Mouse (Mus musculus) adrenal gland, adult (tissue): Measurements from ENCODE around the gene Hyal3.
"Not testable (repeated sequence)": the region's sequence is repeated elsewhere in the genome, so short reads cannot be mapped to it uniquely, and the experiment has no call there.

Source experiments
- DNase-seq, 2 experiments: peaks; one replicate each; pipeline ENCODE4 v3.0.0; 2022 to 2023; ENCODE audit warnings: low spot score in 1 of 2; ENCODE audit not compliant: inconsistent age in 2 of 2

The Hyal3 gene

DNA sequence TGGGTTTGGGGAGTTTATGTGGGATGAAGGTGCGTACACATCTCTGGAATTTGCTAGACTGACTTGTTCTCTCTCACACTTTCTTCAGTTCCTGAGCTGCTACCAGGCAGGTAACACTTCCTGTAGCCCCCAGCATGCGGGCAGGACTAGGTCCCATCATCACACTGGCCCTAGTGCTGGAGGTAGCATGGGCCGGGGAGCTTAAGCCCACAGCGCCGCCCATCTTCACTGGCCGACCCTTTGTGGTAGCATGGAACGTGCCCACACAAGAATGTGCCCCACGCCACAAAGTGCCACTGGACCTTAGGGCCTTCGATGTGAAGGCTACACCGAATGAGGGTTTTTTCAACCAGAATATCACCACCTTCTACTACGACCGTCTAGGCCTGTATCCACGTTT is 10.6 kb upstream of the Hyal3 start:
- no peak for DNase-seq

DNA sequence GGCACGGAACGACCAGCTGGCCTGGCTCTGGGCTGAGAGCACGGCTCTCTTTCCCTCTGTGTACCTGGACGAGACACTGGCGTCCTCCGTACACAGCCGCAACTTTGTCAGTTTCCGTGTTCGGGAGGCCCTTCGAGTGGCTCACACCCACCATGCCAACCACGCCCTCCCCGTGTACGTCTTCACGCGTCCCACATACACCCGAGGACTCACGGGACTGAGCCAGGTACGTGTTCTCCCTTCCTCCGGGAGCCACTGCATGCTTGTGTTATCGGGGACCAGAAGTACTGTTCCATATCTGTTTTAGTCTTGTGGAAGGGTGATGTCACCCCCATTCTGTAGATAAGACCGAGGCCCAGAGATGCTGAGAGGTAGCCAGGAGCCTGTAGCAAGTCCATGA is 9.8 kb upstream of the Hyal3 start:
- no peak for DNase-seq

DNA sequence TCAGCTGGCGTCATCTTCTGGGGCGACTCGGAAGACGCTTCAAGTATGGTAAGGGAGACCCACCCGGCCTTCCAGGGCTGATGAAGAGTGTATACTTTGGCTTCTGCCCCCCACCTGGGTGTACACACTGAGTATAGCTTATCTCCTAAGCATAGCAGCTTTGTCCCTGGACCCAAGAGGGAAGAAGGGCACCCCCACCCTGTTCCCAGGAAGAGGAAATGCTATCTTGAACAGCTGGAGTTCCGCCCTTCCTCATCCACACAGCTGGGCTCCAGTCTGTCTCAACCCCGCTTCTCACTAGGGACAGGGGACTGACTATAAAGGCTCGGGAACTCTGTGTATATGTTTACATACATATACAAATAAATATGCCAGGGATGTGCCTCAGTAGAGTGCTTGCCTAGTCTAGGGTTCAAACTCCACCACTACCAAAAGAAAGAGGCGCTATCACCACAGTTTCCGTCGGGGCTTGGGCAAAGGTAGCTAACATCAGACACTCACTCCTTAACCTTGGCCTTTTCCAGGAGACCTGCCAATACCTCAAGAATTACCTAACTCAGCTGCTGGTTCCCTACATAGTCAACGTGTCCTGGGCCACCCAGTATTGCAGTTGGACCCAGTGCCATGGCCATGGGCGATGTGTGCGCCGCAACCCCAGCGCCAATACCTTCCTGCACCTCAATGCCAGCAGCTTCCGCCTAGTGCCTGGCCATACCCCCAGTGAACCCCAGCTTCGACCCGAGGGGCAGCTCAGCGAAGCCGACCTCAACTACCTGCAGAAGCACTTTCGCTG is 8.9 kb upstream of the Hyal3 start:
- DNase-seq = peak in 1 of 2 experiments; percentile 27

DNA sequence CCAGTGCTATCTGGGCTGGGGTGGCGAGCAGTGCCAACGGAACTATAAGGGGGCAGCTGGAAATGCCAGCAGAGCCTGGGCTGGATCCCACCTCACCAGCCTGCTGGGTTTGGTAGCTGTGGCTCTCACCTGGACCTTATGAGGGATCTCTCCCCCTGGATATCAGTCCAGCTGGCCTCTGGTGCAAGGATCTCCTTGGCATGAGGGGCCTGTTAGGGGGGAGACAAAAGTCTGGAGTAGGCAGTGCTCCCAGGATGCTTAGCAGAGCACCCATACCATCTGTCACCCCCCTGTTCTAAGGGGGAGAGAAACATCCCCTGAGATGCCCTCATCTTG is 8.3 kb upstream of the Hyal3 start:
- DNase-seq = no peak

DNA sequence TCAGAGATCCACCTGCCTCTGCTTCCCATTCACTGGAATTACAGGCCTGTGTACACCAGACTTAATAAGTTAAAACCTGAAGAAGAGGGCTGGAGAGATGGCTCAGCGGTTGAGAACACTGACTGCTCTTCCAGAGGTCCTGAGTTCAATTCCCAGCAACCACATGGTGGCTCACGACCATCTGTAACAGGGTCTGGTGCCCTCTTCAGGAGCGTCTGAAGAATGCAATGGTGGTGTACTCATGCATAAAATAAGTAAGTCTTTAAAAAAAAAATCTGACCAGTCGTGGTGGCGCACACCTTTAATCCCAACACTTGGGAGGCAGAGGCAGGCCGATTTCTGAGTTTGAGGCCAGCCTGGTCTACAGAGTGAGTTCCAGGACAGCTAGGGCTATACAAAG is 6.8 kb upstream of the Hyal3 start:
- not testable (repeated sequence) for DNase-seq

DNA sequence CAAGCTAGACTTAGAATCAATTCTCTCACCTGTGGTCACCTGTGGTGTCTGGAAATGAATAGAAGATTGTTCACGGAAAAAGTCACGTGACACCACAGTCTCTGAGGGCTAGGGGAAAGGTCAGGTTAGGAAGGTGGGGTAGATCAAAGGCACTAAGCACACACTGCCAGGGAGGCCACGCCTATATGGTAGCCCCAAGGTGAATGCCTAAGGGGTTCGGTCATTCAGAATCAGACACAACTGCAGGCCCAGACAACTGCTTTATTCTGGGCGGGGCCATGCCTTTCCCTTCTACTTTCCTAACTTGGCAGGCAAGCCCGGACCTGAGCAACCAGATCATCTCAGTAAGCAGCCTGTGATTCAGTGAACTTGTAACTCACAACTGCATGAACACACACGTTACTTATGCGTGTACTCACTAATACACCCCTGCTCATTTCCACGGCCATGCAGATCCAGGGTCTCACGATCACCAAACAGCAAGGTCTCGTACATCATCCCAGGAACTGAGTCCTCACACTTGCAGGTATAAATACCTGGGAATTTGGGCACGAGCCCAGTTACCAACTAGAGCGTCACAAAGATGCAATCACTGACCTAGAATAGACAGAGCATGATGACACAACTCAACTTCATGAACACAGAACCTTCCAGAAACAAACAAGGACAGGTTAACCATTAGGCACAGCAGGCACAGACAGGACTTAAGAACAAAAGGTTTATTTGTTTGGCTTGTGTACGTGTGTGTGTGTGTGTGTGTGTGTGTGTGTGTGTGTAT is 4.8 kb upstream of the Hyal3 start:
- no peak for DNase-seq

DNA sequence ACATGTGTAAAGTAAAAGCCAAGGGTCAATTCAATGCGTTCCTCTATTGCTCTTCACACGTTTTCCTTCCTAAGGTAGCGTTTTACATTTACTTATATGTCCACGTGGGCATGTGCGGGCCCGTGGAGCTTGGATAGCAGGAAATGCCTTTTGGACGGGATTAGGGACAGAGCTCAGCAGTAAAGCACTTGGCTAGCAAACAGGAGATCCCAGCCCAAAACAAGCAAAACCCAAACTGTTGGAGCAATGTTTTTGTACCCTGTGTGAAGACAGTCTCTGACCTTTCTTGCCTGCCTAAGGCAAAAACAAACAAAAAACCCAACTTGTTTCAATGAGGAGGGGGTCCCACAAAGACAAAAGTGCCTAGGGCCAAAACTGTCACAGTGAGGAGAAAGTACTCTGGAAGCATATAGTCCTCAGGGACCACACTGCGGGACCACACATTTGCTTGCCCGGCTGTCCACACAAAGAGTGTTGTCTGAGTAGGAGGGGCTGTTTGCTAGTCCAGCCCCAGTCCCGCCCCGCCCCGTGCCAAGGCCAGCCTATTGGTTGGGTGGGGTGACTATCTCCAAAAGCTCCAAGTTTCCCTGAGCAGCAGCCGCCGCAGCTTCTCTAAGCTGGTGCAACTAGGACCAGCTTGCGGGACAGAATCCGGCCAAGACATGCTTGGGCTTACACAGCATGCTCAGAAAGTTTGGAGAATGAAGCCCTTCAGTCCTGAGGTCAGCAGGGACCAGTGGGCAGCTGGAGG is 4.1 kb upstream of the Hyal3 start, which contains the start of gene Hyal1:
Hyal1 (plus strand) TSS at position 571 of the 751 bp plus-strand sequence.
- peak; percentile 83 to 95 for DNase-seq

DNA sequence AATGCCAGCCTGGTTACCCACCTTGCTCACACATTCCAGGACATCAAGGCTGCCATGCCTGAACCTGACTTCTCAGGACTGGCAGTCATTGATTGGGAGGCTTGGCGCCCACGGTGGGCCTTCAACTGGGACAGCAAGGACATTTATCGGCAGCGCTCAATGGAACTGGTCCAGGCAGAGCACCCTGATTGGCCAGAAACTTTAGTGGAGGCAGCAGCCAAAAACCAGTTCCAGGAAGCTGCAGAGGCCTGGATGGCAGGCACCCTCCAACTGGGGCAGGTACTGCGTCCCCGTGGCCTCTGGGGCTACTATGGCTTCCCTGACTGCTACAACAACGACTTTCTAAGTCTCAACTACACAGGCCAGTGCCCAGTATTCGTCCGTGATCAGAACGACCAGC is 2.7 kb upstream of the Hyal3 start:
- DNase-seq = peak in 1 of 2 experiments; percentile 62

DNA sequence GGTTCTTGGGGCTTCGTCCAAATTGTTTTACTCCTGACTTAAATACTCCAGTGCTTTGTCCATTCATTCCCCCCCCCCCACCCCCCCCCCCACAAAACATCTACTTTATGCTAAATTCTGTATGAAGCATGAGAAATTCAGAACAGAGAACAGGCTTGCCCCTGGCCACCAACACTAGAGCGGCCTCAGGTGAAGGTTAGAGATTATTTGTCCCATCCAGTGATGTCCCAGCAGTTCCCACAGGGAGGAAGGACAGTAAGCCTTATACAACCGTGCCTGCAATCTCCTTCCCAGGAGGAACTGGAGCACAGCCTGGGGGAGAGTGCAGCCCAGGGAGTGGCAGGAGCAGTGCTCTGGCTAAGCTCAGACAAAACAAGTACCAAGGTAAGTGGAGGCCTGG is 2.0 kb upstream of the Hyal3 start, which contains the start of gene Naa80:
Naa80 (plus strand) TSS at position 301 of the 400 bp plus-strand sequence.
- DNase-seq = no peak

DNA sequence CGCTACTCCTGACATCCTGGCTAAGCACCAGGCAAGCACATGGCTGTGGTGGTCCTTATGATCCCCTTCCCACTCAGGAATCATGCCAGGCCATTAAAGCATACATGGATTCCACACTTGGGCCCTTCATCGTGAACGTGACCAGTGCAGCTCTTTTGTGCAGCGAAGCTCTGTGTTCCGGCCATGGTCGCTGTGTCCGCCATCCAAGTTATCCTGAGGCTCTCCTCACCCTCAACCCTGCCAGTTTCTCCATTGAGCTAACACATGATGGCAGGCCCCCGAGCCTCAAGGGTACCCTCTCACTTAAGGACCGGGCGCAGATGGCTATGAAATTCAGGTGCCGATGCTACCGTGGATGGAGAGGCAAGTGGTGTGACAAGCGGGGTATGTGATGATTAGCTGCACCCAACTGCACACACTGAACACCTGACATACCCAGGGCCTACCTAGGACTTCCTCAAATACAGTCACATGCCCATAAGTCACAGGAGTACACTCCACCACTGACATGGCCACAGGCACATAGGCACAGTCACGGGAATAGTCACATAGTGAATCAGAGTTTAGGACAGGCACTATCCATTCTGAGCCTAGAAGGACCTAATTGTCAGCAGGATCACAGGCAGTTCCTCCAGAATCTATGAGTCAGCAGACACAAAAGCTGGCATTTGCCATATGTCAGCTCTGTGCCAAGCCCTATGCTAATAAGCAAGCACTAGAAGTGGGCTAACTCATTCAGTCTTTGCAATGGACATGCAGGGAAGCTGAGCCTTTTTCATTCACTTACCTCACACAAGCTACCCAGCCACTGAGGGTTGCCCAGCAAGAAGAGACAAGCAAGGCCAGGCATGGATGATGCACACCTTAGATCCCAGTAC is 1.4 kb upstream of the Hyal3 start:
- peak; percentile 54 to 78 for DNase-seq

DNA sequence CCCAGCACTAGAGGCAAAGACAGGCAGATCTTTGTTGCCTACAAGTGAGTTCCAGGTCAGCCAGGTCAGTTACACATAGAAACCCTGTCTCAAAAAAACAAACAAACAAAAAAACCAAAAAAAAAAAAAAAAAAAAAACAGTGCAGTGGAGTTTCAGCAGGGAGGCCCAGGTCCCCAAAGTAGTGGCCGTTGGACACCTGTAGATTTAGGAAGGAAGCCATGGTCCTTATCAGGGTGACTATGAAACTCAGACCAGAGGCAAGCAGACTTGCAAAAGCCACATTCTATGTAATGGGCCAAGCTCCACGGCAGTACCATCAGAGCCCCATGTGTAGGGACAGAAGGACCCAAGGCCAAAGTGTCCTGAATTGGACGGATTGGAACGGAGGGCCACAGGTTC is 966 bp downstream of the Hyal3 start:
- no peak for DNase-seq

DNA sequence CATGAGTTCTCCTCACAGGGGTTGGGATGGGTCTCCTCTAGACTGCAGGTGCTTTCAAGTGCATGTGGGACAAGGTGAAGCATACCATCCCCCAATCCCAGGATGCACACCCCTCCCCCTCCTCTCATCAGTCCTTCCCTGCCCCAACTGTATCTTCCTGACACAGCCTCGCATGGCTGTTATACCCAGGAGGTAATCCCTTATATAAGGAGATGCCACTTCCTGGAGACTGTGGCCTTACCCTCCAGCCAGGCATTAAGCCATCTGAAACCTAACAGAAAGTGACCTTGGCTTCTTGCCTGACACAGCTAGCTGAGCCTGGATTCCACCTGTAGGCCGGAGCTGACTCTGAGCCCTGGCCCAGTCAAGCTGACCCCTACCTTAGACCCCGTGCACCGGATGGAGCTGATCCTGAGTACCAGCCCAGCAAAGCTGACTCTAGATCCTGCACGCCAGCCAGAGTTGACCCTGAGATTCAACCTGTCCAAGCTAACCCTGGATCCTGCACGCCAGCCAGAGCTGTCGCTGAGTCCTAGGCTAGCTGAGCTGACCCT is 2.0 kb downstream of the Hyal3 start:
- DNase-seq = peak in 1 of 2 experiments; percentile 69

DNA sequence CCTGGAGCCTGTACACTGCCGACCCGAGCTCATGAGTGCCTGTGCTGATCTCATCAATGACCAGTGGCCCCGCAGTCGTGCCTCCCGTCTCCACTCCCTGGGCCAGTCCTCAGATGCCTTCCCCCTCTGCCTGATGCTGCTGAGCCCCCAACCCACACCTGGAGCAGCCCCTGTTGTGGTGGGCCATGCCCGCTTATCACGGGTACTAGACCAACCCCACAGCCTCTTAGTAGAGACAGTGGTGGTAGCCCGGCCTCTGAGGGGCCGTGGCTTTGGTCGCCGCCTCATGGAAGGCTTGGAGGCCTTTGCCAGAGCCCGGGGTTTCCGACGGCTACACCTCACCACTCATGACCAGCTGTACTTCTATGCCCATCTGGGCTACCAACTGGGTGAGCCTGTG is 2.6 kb downstream of the Hyal3 start:
- DNase-seq = peak in 1 of 2 experiments; percentile 54

DNA sequence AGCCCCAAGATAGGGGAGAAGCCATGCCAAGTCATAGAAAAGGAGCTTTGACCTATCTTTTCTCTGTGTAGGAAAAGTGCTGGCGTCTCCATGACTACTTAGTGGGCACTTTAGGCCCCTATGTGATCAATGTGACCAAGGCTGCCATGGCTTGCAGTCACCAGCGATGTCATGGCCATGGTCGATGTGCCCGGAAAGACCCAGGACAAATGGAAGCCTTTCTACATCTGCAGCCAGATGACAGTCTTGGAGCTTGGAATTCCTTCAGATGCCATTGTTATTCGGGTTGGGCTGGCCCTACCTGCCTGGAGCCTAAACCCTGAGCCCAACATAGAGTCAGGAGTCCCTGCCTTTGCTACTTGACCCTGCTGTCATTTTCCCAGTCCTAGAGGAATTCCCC is 5.9 kb downstream of the Hyal3 start:
- DNase-seq = no peak

DNA sequence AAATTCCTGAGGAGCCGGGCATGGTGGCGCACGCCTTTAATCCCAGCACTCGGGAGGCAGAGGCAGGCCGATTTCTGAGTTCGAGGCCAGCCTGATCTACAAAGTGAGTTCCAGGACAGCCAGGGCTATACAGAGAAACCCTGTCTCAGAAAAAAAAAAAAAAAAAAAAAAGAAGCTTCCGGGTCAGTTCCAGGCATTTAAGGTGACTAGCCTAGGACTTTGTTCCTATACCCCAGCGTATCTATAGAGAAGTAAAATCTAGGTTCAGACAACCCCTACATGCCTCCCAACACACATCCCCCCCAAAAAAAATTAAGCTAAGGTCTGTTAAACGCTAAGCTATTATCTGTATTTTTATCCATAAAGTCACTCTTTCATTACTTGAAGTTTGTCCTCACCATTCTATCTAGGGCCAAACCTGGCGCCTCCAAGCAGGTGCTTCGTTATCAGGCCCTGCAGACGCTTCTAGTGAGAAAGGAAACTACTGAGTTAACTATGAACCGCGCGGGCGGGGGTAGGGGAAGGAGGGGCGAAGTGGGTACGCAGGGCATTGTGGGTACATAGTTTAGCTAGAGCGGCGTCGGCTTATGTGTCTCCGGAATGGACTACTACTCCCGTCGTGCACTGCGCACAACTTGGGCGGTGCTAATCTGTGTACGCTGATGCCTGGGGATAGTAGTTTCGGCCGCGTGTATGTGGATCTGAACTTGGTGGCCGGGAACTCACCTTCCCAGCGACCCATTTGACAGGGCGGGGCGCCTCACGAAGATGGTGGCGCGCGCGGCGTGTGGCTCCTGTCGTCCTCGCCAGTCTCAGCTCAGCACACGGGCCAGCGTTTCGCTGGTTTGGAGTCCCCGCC is 6.6 kb downstream of the Hyal3 start, which contains the start of gene Ifrd2:
Ifrd2 (plus strand) TSS at position 669 of the 859 bp plus-strand sequence.
- DNase-seq = peak; percentile 97 to 98

DNA sequence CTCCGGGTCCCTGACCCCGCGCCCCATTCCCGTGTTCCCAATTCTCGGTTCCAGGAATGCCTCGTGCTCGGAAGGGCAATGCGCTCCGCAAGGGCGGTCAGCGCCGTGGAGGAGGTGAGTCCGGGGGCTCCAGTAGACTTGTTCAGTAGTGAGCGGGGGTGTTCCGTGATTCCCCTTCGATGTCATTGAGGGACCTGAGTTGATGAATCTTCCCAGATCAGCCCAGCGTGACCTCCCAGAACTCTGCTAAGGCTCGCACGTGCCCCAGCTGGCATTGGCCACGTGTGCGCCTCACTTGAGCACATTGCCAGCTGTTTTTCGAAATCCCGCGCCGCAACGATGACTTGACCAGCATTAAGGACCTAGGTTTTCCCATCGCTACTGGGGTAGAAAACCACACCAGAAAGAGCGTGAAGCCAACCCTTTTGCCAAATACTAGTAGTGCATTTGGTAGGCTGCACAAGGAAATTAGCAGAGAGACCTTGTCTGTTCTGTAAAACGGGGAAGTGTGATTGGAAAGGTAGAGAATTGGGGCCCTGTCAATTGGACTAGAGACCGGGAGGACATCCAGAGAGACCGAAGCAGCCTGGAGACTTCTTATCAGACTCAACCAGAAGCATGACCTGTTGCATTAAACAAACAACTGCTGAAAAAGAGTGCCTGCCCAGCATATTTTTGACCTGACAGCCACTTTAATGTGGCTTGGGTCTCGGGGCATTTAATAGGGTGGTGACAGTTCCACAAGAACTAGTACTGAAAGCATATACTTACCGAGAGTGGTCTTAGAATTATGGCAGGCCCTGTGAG is 7.4 kb downstream of the Hyal3 start:
- no peak for DNase-seq

DNA sequence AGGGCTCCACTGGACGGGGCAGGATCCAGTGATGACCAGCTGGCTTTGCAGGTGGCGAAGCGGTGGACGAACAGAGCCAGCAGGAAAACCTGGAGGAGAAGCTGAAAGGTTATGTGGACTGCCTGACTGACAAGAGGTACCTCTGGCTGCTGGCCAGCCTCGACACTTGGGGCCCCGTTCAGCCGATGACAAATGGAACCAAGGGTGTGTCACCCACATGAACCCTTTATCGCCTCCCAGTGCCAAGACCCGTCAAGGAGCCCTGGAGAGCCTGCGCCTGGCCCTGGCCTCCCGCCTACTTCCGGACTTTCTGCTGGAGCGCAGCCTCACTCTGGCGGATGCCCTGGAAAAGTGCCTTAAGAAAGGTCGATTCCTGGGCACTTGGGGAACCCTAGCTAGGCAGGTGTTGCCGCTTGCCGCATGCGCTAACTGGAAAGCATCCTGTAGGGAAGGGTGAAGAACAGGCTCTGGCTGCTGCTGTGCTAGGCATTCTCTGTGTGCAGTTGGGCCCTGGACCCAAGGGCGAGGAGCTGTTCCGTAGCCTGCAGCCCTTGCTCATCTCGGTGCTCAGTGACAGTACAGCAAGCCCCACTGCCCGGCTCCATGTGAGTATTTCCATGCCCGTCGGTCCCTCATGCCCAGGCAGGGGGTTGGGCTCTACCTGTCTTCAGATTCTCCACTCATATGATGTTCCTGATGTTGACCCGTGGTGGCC is 9.6 kb downstream of the Hyal3 start:
- peak in 1 of 2 experiments; percentile 56 for DNase-seq

DNA sequence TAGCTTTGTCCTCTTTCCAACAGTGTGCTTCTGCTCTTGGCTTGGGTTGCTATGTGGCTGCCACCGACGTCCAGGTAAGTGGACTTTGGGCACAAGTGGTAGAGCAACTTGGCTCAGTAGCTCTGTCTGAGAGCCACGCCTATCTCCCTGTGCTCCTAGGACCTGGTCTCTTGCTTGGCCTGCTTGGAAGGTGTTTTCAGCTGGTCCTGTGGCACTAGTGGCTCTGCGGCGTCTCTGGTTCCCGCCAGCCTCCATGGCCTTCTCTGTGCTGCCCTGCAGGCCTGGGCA is 10.1 kb downstream of the Hyal3 start:
- DNase-seq = no peak
